Mouse (Mus musculus): ENCODE data around the gene Pomt1. TPM values are rescaled to one million over a fixed set of nuclear protein-coding genes. Genes with fewer than 3 reads are reported as not detected.

Gene Pomt1
- polyA plus RNA-seq, 1 experiment from 2014 or later = 27.4 TPM

DNA sequence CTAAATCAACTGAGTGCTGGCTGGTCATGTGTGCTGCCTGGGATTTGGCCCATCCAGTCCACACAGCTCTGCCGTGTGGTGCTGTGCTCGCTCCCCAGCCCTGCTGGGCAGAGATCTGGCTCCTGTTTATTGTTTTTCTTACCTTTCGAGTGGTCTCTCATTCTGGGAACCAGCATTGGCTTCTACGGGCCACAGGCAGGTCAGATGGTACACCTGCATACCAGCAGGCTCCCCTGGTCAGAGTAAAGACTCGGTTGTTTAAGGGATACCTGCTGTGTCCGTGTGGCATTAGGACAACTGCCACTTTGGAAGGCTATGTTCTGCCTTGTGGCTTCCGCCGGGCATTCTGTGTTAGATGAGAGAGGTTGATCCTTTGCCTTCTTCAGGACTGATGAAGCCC, 24.7 kb upstream of the Pomt1 start:
- no peak for DNase-seq (ENCODE audit: low spot score)
- Histone ChIP-seq H3K9me3 (replicated peaks) (no peaks in the 10 kb centered on the region), H3K4me1 (no peaks in the 10 kb centered on the region), H3K36me3 (peaks cover 100% of the 10 kb centered on the region), H3K27me3 (ENCODE audit: low read depth, poor library complexity, severe bottlenecking) (no peaks in the 10 kb centered on the region), H3K4me3 (no peak overlapping the region), H3K27ac (replicated peaks) (no peak overlapping the region)
- 94% methylated on average over 8 of the region's 8 CpGs for WGBS

DNA sequence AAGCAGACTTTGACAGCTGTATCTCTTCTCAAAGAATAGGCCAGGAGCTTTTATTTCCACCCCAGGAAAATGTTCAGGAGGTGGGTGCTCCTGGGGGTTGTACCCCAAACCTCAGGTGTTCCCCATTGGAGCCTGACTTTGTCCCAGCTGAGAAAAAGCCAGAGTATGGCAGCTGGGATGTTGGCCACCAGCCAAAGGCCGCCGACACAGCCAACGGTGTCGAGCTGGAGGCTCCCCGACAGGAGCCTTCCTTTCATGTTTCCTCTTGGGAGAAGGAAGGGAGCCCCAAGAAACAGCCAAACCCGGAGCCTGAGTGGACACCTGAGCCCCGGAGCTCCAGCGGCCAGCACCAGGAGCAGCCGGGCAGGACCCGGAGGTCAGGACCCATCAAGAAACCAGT, 23.4 kb upstream of the Pomt1 start:
- 93% methylated on average over 10 of the region's 10 CpGs for WGBS
- H3K27ac ChIP-seq (replicated peaks) = no peak overlapping the region
- no peaks in the 10 kb centered on the region for H3K27me3 ChIP-seq (ENCODE audit: low read depth, poor library complexity, severe bottlenecking)
- no peaks in the 10 kb centered on the region for H3K9me3 ChIP-seq (replicated peaks)
- no peak overlapping the region for H3K4me3 ChIP-seq
- peaks cover 100% of the 10 kb centered on the region for H3K36me3 ChIP-seq
- no peaks in the 10 kb centered on the region for H3K4me1 ChIP-seq
- DNase-seq (ENCODE audit: low spot score) = no peak

DNA sequence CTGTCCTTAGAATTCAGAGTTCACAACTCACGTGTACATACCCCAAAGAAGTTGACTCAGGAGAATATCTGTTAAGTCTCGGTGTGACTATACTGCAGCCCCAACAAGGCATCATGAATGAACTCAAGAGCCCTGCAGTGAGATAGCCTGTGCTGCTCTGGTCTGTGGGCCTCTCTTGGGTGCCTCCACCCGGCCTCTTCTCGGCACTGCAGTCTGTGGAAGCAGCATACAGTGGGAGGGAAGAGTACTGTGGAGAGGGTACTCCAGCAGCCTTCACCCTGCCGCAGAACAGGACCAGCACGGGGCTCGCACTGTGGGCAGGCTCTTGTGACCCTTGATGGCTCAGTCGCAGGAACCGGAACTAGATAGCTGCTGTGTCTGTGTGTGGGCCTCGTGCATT, 20.8 kb upstream of the Pomt1 start:
- Histone ChIP-seq H3K4me1 (no peaks in the 10 kb centered on the region), H3K27me3 (ENCODE audit: low read depth, poor library complexity, severe bottlenecking) (no peaks in the 10 kb centered on the region), H3K27ac (replicated peaks) (no peak overlapping the region), H3K9me3 (replicated peaks) (no peaks in the 10 kb centered on the region), H3K36me3 (peaks cover 100% of the 10 kb centered on the region), H3K4me3 (no peak overlapping the region)
- DNase-seq (ENCODE audit: low spot score) = no peak
- WGBS = 94% methylated on average over 10 of the region's 10 CpGs

DNA sequence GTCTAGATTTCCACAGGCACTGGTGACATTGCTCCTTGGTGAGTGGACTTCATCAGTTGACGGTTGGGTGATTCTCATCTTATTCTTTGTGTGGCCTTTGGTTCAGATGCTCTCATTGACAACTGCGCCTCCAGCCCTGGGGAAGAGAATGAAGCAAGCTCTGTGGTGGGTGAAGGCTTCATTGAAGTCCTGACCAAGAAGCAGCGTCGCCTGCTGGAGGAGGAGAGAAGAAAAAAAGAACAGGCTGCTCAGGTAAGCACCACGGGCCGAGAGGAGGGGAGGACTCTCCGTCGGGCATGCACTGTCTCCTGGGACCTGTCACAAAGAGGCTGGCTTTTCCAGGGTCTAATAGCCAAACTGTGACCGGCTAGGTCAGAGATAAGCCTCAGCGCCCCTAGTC, 19.9 kb upstream of the Pomt1 start:
- Histone ChIP-seq H3K36me3 (peaks cover 100% of the 10 kb centered on the region), H3K27me3 (ENCODE audit: low read depth, poor library complexity, severe bottlenecking) (no peaks in the 10 kb centered on the region), H3K4me1 (no peaks in the 10 kb centered on the region), H3K4me3 (no peak overlapping the region), H3K27ac (replicated peaks) (no peak overlapping the region), H3K9me3 (replicated peaks) (no peaks in the 10 kb centered on the region)
- 88% methylated on average over 10 of the region's 10 CpGs for WGBS
- no peak for DNase-seq (ENCODE audit: low spot score)

DNA sequence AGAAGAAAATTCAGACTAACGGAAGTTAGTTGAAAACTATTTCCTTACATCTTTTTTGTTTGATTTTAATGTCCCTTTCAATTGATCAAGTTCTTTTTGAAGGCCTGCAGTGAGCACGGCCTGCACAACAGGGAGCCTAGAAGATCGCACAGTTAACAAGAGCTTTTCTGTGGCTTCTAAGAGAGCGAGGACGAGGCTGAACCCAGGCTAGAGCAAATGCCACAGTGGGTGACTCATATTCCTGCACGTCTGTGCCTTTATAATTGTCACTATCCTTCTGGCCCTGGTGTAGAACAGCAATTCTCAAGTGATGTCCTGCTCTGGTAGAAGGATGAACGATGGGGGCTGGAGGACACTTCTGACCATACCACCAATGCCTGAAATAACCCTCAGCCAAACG, 18.7 kb upstream of the Pomt1 start:
- H3K27ac ChIP-seq (replicated peaks) = no peak overlapping the region
- H3K36me3 ChIP-seq = peaks cover 100% of the 10 kb centered on the region
- no peaks in the 10 kb centered on the region for H3K4me1 ChIP-seq
- DNase-seq (ENCODE audit: low spot score) = no peak
- H3K27me3 ChIP-seq (ENCODE audit: low read depth, poor library complexity, severe bottlenecking) = no peaks in the 10 kb centered on the region
- WGBS = 89% methylated on average over 8 of the region's 8 CpGs
- H3K4me3 ChIP-seq = no peak overlapping the region
- H3K9me3 ChIP-seq (replicated peaks) = no peaks in the 10 kb centered on the region

DNA sequence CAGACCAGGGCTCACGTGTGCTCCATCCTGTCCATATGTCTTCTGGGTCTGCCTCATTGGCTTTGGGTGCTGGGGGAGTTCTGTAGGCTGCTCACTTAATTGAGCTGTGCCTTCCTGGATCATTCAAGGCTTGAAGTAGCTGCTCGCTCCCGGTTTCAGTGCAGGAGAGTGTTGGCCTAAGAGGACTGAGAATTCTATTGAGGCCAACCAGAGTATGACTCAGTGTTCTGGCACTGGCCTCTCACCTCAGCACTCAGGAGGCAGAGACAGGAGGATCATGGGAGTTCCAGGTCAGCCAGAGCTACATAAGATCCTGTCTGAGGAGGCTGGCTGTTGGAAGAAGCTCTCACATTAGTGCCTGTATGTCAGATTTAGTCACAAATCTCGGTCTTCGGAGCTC, 18.3 kb upstream of the Pomt1 start:
- Histone ChIP-seq H3K9me3 (replicated peaks) (no peaks in the 10 kb centered on the region), H3K27me3 (ENCODE audit: low read depth, poor library complexity, severe bottlenecking) (no peaks in the 10 kb centered on the region), H3K36me3 (peaks cover 100% of the 10 kb centered on the region), H3K4me3 (no peak overlapping the region), H3K27ac (replicated peaks) (no peak overlapping the region), H3K4me1 (no peaks in the 10 kb centered on the region)
- no peak for DNase-seq (ENCODE audit: low spot score)
- 92% methylated on average over 5 of the region's 5 CpGs for WGBS

DNA sequence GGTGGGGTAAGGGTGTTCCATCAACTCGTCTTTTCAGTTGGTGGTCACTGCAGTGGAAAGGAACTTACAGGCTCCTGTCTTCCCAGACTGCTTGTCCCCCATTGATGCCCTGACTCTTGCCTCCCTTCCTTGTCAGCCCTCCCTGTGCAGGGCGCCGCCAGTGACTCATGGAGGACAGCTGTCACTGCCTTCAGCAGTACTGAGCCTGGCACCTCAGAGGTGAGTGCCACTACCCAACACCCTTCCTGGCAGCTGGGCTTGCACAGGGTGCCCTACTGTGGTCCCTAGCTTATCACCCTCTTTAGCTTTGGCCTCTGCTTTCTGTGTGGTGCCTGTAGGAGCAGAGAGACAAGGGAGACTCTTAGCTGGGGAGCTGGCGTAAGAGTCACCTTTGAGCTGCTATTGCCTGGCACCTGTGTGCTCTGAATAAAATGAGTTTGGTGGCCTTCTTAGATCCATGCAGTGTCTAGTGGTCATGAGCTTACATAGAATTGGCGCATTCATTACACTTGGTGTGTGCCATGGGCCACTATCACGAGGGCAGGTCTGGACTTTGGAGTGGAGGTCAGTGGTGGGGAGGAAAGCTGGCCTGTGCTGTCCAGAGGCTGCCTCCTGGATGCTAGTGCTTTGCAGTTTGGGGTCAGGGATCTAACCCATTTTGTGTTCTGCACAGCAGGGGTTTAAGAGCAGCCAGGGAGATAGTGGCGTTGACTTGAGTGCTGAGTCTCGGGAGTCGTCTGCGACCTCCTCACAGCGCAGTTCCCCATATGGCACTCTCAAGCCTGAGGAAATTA, 17.7 kb upstream of the Pomt1 start:
- DNase-seq (ENCODE audit: low spot score) = no peak

DNA sequence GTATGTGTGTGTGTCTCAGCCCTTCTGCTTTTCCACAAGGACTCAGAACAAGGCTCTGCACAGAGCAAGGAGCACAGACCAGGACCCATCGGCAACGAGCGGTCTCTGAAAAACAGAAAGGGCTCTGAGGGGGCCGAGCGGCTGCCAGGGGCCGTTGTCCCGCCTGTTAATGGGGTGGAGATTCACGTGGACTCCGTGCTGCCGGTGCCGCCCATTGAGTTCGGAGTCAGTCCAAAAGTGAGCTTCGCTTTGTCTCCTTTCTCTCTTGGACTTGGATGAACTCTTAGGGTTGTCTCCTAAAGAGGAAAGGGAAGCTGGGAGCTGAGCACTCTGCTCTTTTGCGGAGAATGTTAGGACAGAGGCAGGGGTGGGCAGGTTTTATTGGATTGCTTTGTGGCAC, 16.9 kb upstream of the Pomt1 start:
- Histone ChIP-seq H3K9me3 (replicated peaks) (no peaks in the 10 kb centered on the region), H3K27ac (replicated peaks) (no peak overlapping the region), H3K4me3 (no peak overlapping the region), H3K27me3 (ENCODE audit: low read depth, poor library complexity, severe bottlenecking) (no peaks in the 10 kb centered on the region), H3K4me1 (no peaks in the 10 kb centered on the region), H3K36me3 (peaks cover 100% of the 10 kb centered on the region)
- DNase-seq (ENCODE audit: low spot score) = no peak
- 97% methylated on average over 14 of the region's 14 CpGs for WGBS

More for the DNA sequence above, 17.7 kb upstream of the Pomt1 start:
- H3K4me3 ChIP-seq = no peak overlapping the region
- H3K4me1 ChIP-seq = no peaks in the 10 kb centered on the region
- H3K36me3 ChIP-seq = peaks cover 100% of the 10 kb centered on the region
- no peak overlapping the region for H3K27ac ChIP-seq (replicated peaks)
- H3K27me3 ChIP-seq (ENCODE audit: low read depth, poor library complexity, severe bottlenecking) = no peaks in the 10 kb centered on the region
- no peaks in the 10 kb centered on the region for H3K9me3 ChIP-seq (replicated peaks)
- WGBS = 87% methylated on average over 11 of the region's 11 CpGs

DNA sequence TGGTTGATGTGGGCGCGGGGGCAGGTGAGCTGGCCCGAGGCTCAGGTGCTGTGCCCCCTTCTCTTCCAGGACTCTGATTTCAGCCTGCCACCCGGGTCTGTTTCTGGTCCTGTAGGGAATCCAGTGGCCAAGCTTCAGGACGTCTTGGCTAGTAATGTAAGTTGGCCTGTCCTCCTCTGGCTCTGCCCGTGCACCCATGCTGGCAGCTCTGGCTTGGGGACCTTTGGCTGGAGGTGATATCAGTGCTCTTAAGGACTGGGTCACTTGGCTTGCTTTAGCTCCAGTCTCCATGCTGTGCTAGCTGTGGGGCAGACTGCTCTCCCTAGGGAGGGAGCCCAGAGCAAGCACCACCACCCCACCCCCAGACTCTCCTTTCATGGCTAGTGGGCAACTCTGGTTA, 16.4 kb upstream of the Pomt1 start:
- 91% methylated on average over 6 of the region's 6 CpGs for WGBS
- Histone ChIP-seq H3K4me1 (no peaks in the 10 kb centered on the region), H3K9me3 (replicated peaks) (no peaks in the 10 kb centered on the region)

DNA sequence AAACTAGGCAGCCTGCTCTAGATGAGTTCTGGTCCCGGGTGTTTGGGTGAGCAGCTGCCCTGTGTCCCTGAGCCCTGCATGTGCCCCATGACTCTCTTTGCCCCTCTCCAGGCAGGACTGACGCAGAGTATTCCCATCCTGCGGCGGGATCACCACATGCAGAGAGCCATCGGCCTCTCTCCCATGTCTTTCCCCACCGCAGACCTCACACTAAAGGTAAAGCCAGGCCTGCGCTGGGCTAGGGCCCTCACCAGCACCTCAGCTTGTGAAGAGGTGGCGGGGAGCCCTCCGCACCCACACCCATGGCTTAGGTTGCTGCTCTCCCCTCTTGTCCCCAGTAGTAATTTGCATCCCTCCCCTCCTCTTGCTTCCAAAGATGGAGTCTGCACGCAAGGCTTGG, 15.4 kb upstream of the Pomt1 start:
- Histone ChIP-seq H3K4me1 (no peaks in the 10 kb centered on the region), H3K27me3 (ENCODE audit: low read depth, poor library complexity, severe bottlenecking) (no peaks in the 10 kb centered on the region), H3K27ac (replicated peaks) (no peak overlapping the region), H3K4me3 (no peak overlapping the region), H3K9me3 (replicated peaks) (no peaks in the 10 kb centered on the region), H3K36me3 (peaks cover 100% of the 10 kb centered on the region)
- WGBS = 94% methylated on average over 10 of the region's 10 CpGs
- no peak for DNase-seq (ENCODE audit: low spot score)

More for the DNA sequence above, 16.4 kb upstream of the Pomt1 start:
- DNase-seq (ENCODE audit: low spot score) = no peak
- Histone ChIP-seq H3K27me3 (ENCODE audit: low read depth, poor library complexity, severe bottlenecking) (no peaks in the 10 kb centered on the region), H3K27ac (replicated peaks) (no peak overlapping the region), H3K36me3 (peaks cover 100% of the 10 kb centered on the region), H3K4me3 (no peak overlapping the region)

DNA sequence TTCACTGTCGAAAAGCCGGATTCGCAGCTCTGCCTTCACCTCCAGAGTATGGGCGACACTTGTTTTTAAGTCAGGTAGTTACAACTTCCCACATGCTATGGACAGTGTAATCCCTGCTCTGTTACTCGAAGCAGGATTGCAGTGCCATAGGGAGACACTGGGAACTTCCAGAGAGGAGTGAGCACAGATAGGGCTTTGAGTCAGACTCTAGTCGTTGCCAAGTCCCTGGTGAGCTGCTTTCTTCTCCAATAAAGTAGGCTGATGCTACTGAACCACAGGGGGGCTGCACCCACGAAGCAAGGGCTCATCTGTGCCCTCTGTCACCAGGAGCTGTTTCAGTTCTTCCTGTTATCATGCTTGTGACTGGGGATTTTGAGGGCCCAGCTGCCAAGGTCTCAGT, 14.8 kb upstream of the Pomt1 start:
- Histone ChIP-seq H3K9me3 (replicated peaks) (no peaks in the 10 kb centered on the region), H3K27ac (replicated peaks) (no peak overlapping the region), H3K27me3 (ENCODE audit: low read depth, poor library complexity, severe bottlenecking) (no peaks in the 10 kb centered on the region), H3K4me3 (no peak overlapping the region), H3K4me1 (no peaks in the 10 kb centered on the region), H3K36me3 (peaks cover 100% of the 10 kb centered on the region)
- no peak for DNase-seq (ENCODE audit: low spot score)
- WGBS = 88% methylated on average over 7 of the region's 7 CpGs

DNA sequence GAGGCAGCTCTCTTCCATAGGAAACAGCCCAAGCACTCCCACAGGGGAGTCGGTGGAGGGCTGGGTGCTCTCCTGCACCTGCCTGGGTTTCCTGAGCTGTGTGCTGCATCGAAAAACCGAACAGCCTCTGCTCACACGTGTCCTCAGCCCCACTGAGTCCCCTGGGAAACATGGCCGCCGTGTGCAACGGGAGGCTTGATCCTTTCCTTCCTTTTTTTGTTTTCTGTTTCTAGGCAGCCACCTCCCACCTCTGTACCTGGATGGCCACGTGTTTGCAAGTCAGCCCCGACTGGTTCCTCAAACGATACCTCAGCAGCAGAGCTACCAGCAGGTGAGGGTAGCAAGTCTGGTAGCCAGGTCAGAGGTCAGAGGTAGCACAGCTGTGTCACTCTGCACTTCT, 14.3 kb upstream of the Pomt1 start:
- WGBS = 89% methylated on average over 10 of the region's 10 CpGs
- Histone ChIP-seq H3K27me3 (ENCODE audit: low read depth, poor library complexity, severe bottlenecking) (no peaks in the 10 kb centered on the region), H3K9me3 (replicated peaks) (no peaks in the 10 kb centered on the region)

DNA sequence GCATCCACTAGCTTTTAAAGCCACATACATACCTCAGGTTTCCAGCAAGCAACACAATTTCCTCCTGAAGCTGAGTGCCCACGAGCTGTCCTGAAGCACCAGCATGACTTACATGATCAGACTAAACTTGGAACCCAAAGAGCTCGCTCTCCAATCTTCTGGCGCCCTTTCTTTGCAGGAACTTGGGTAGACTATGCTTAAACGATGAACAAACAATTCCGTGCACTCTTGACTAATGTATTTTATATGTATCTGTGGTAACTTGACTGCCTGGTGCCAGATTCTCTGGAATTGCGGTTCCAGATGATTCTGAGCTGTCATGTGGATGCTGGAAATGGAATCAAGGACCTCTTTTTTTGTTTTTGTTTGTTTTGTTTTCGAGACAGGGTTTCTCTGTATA, 957 bp upstream of the Pomt1 start:
- DNase-seq (ENCODE audit: low spot score) = no peak
- no peaks in the 10 kb centered on the region for H3K9me3 ChIP-seq (replicated peaks)
- H3K27me3 ChIP-seq (ENCODE audit: low read depth, poor library complexity, severe bottlenecking) = no peaks in the 10 kb centered on the region
- H3K4me3 ChIP-seq = peak overlapping the region; percentile 70
- H3K4me1 ChIP-seq = peaks cover 30% of the 10 kb centered on the region
- H3K36me3 ChIP-seq = peaks cover 60% of the 10 kb centered on the region
- WGBS = 36% methylated on average over 7 of the region's 7 CpGs
- peak overlapping the region; percentile 88; the same call in 1 of the 2 replicates for H3K27ac ChIP-seq (replicated peaks)

More for the DNA sequence above, 14.3 kb upstream of the Pomt1 start:
- H3K36me3 ChIP-seq = peaks cover 100% of the 10 kb centered on the region
- no peak overlapping the region for H3K27ac ChIP-seq (replicated peaks)
- DNase-seq (ENCODE audit: low spot score) = no peak
- H3K4me3 ChIP-seq = no peak overlapping the region
- H3K4me1 ChIP-seq = no peaks in the 10 kb centered on the region

Measured in midbrain, embryonic 10.5 days (tissue).